Mouse (Mus musculus) CD4-positive, CD25-positive, alpha-beta regulatory T cell (primary cell): Measurements from ENCODE around the gene Gm49383. TPM values are rescaled to one million over a fixed set of nuclear protein-coding genes. Genes with fewer than 3 reads are reported as not detected.

Experiments
- polyA plus RNA-seq: library from polyadenylated mRNA; unstranded; fragments of 100-300 nt; shearing (Covaris generic); gene quantifications from one replicate; pipeline ENCODE4 v1.2.1, GENCODE M21; 2017

Gm49383 gene
- polyA plus RNA-seq, result 15.1 TPM

GRCm38 (mm10) chr12:69196444-69197377 is at the start of gene Gm49383:
Gene Gm49383 (minus strand): TSS chr12:69197104.

GRCm38 (mm10) chr12:69240876-69241275 is 44.0 kb upstream of the Gm49383 start, which contains the start of gene Klhdc1:
Gene Klhdc1 (plus strand): TSS chr12:69241176.

GRCm38 (mm10) chr12:69227776-69228466 is 31.0 kb upstream of the Gm49383 start, which contains the start of gene Pole2:
Gene Pole2 (minus strand): TSS chr12:69228195.

GRCm38 (mm10) chr12:69204052-69204833 is 7.3 kb upstream of the Gm49383 start, which contains the start of gene Gm49384:
Gene Gm49384 (minus strand): TSS chr12:69204267.

GRCm38 (mm10) chr12:69198164-69198535 is 1.2 kb upstream of the Gm49383 start, which contains the start of gene Dnaaf2:
Gene Dnaaf2 (minus strand): TSS chr12:69198429.

GRCm38 (mm10) chr12:69183583-69184308 is 13.2 kb downstream of the Gm49383 start, which contains the start of the genes Rpl36al and Mgat2:
Gene Rpl36al (minus strand): TSS chr12:69184083.
Gene Mgat2 (plus strand): TSS chr12:69184157.

GRCm38 (mm10) chr12:69168461-69169106 is 28.3 kb downstream of the Gm49383 start, which contains the start of gene Lrr1:
Gene Lrr1 (plus strand): TSS chr12:69168814.

GRCm38 (mm10) chr12:69158765-69159577 is 37.9 kb downstream of the Gm49383 start, which contains the start of gene Rps29:
Gene Rps29 (minus strand): TSS chr12:69159186.

Other genes starting within 250 kb of the Gm49383 start
- 1,962 TPM for gene Rps29, start 37.9 kb downstream of the Gm49383 start, polyA plus RNA-seq
- gene Lrr1, start 28.3 kb downstream of the Gm49383 start, polyA plus RNA-seq, result 0.73 TPM
- gene Rpl36al, start 13.0 kb downstream of the Gm49383 start, polyA plus RNA-seq, result 387 TPM
- gene Mgat2, start 12.9 kb downstream of the Gm49383 start, polyA plus RNA-seq, result 79.7 TPM
- 8.3 TPM for gene Dnaaf2, start 1.3 kb upstream of the Gm49383 start, polyA plus RNA-seq
- 17.8 TPM for gene Gm49384, start 7.2 kb upstream of the Gm49383 start, polyA plus RNA-seq
- gene Pole2, start 31.1 kb upstream of the Gm49383 start, polyA plus RNA-seq, result 8.8 TPM
- gene Klhdc1, start 44.1 kb upstream of the Gm49383 start, polyA plus RNA-seq, result 40.0 TPM
- 59.0 TPM for gene Klhdc2, start 99.6 kb upstream of the Gm49383 start, polyA plus RNA-seq
- gene Nemf, start 160.1 kb upstream of the Gm49383 start, polyA plus RNA-seq, result 123 TPM
- 343 TPM for gene Arf6, start 175.0 kb upstream of the Gm49383 start, polyA plus RNA-seq
- 6.1 TPM for gene Gm9887, start 175.4 kb upstream of the Gm49383 start, polyA plus RNA-seq